Mouse (Mus musculus): Measurements from ENCODE around the gene Iqgap2. TPM values are rescaled to one million over a fixed set of nuclear protein-coding genes. Genes with fewer than 3 reads are reported as not detected.
A peak's percentile ranks its signal among the peaks of the same experiment; 100 is the strongest.

Iqgap2 gene
- 1 to 10 TPM; 2.5 to 4.9 (median 4.0) TPM for total RNA-seq (2022)

DNA sequence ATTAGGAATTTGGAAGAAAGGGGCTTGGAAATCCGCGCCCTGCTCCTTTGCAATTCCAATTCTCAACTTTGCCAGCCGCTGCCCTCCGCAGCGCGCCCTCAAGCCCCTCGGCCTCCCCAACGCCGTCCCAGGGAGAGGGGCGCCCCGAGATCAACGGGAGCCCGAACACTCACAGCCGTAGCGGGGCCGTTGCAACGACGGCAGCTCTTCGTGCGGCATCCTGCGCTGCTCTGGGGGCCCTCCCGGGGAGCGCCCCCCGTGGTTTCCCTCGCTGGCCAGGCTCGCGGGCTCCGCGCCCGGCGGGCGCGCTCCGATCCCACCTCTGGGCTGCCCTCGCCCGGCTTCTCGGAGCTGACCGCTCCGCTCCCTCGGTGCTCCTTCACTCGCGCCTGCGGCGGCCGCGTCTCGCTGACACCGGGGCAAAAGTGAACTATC, at the start of gene Iqgap2:
Gene Iqgap2 (minus strand): TSS at position 432 of the 435 bp plus-strand sequence.
- no peak for DNase-seq (ENCODE audit: low spot score)

DNA sequence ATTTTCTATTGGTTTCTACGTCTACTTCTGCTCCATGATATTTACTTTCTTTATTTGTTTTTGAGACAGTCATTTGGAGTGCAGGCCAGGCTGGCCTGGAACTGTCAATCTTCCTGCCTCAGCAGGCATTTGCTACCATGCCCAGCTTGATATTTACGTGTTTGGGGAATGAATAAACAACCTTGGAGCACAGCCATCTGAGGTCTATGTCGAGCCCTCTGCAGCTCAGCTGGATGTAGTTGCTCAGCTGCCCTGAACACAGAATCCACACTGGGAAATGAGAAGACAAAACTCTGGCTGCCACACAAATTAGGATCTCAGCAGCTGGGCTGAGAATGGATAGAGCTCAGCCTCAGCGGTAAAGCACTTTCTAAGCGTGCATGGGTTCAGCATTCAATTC, 49.1 kb upstream of the Iqgap2 start:
- no peak for DNase-seq (ENCODE audit: low spot score)

DNA sequence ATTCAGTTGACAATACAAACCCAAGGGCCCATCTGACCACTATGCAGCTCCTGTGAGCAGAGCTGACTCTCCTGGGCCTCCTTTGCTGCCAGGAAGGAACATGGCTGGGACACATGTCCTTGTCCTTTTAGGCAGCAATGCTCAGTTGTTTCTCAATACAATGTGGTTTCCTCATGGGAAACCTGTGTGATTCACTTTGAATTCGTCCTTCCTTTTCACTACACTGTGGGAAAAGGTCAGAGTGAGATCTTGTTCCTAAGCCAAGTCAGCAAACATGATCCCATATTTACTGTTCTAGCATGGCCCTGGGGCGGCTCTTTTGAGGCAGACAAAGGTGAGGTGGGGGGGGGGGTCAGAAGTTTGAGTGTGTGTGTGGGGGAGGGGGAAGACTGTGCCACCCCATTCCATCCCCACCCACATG, 32.5 kb upstream of the Iqgap2 start:
- no peak for DNase-seq (ENCODE audit: low spot score)

DNA sequence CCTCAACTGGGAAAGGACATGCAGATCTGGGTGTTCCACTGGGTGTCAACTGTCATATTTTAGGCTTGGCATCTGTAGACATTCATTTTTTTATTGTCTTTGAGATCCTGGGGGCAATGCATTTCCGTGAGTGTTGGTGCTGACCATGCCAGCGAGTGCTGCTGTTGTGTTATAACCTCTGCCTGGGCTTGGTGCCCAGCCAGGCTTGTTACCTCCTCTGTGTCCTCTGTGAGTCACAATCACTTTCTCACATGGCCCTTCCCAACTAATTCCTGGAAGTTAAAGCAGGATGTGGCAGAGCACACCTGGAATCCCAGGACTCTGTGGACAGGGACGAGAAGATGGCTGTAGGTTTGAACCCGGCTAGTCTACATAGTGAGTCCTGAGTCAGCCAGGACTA, 30.9 kb upstream of the Iqgap2 start:
- no peak for DNase-seq (ENCODE audit: low spot score)

DNA sequence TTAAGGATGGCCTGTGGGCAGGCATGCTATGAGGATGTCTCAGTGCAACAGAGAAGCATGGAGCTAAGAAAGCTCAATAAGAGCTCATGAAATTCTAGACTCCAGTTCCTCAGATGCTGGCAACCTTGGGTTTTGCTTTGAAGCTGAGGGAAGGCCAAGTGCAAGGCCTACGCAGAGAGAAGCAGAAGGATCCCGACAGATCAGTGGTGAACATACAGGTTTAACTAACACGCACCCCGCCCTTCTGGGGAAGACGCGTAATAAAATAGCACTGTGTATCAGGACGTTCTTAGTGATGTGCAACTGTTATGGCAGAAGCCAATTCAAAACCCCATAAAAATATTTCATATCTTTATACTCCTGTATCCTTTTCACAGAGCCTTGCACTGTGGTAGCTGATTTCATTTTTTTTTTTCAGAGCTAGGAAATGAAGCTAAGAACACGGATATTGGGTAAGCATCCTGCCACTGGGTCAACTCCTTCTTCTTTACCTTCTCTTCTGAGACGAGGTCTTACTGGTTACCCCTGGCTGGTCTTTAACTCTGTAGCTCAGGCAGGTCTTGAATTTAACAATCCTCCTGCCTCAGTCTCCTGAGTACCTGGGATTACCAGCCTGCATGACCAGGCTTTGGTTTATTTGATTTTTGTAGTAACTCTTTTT, 27.0 kb upstream of the Iqgap2 start:
- no peak for DNase-seq (ENCODE audit: low spot score)

DNA sequence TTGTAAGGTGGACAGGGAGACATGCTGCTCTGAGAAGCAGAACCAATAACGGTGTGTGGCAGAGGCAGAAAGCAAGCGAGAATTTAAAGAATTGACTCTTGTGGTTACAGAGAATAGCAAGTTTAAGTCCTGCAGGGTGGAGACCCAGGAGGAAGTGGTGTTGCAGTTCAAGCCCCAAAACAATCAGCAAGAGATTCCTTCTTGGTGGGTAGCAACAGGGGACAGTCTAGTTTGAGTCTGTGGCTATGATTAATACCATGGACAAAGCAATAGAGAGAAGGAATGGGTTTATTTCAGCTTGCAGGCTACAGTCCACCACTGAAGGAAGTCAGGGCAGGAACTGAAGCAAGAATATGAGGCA, 21.3 kb upstream of the Iqgap2 start:
- DNase-seq (ENCODE audit: low spot score), result no peak

DNA sequence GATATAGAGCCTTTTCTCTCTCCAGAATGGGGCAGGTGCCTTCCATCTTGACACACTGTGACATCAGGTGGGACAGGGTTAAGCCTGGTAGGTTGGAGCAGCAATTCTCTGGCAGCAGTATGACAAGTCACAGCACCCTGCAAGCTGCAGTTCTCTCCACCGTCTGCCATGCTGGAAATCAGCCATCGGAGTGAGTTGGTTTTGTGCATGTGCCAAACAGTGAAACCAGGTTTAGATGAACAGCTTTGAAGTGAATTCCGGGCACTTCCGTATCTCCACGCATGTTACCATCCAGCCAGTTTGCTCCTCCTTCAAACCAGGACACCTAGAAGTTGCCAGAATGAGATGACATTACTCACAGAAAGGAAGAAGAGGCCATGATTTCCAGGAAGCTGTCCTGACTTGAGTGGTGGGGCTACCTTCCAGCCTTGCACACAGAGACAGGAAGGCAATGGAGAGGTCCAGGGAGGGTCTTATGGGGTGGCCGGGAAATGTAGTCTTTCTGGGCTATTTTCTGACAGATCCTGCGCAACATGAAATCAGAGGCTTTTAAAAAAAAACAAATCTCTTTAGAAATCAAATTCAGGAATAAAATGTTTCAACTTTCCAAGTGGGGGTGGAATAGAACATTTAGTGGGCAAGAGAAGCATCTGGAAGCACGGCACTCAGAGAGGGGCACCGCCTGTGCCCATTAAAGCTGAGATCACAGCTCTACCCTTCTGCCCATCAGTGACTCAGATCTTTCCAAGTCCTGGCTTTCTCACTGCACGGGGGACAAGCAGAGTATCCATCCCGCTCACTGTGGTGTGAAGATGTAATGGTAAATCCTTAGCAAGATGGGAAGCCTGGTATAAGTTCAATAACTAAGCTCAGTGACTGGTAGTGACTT, 20.7 kb upstream of the Iqgap2 start:
- no peak for DNase-seq (ENCODE audit: low spot score)

DNA sequence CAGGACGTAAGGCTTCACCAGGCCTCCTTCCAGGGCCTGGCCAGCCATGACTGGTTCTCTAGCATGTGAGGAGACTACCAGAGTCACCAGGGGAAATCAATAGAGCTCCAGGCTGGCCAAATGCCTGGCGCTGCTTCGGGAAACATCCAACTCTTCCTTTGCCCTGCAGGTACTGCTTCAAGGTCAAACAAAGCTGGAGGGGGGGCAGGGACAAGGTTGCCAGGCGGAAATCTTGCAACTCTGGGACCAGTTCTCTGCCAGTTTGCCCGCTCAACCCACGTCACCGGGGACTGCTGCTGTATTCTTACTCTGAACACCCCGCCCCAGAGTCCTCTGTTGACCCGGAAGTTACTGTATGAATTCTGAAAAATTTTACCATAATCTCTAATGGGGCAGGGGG, 18.5 kb upstream of the Iqgap2 start:
- no peak for DNase-seq (ENCODE audit: low spot score)

DNA sequence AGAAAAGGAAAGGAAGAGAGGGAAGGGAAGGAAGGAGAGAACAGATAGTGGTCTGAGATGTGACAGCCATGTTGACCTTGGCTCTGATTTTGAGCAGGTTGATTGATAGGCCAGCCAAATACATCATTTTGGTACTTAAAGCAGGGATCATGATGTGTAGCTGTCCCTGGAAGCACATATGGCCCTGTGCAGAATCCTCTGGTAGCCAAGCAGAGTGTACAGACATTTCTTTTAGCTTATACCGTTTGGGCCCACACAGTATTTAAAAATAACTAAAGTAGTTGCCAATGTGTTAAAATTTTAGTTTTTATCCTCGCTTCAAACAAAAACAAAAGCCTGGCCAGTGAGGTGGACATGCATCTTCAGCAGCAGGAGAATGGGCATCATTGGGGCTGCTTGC, 17.5 kb upstream of the Iqgap2 start:
- DNase-seq (ENCODE audit: low spot score), result no peak

DNA sequence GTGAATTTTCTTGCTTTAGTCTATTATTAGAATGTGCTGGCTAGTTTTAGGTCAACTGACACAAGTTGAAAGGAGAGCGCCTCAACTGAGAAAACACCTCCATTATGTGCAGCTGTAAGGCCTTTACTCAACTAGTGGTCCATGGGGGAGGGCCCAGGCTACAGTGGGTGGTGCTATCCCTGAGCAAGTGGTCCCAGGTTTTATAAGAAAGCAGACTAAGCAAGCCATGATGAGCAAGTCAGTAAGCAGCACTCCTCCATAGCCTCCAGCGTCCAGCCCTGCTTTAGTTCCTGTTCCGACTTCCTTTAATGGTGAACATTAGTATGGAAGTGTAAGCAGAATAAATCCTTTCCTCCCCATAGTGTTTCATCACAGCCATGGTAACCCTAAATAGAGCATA, 11.0 kb upstream of the Iqgap2 start:
- DNase-seq (ENCODE audit: low spot score), result no peak

DNA sequence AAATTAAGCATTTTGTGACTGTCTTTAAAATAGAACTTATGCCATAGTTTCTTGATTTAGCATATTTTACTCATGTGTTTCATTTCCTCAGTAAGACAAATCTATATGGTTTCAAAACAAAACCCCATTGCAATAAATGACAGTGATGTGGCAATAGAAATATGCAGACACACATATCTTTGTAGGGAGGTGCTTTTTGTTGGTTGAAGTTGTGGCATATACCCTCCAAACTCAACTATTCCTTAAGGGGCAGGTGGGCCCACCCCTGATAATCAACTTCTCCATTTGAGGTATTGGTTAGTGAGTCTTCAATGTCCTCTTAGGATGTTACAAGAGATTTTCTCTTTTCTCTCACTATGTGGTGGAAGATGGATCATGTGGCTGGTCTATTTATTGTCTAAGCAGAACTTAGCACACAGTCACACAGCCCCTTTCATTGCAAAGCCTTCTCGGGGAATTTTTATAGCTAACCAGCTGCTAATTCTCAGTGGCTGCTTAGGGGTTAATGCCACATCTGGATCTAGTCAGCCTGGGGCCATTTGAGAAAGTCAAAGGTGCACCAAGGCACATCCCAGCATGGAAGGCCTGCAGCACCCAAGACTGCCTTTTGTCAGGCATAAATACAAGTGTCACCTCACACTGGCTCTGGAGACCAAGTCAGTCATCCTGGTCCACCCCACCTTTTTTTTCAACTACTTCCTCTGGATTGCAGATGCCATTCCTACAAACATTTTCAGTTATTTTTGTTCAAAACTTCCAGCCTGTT, 8.3 kb upstream of the Iqgap2 start:
- no peak for DNase-seq (ENCODE audit: low spot score)

DNA sequence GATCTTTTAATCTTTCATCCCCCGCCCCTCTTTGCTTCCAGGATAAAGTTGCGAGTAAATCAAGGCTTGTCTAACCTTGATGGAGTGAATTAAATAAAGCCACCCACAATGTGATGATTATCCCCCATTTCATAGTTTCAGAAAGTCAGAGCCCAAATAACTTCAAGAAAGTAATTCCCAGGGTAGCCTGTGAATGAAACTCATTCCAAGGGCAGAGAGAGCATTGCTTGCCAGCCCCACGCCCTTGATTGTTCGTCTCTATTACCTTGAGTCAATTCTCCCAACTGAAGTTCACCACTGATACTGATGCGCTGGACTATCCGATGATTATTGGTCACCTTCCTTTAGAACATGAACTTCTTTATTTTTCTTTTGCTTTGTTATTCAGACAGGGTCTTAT, 4.8 kb upstream of the Iqgap2 start:
- no peak for DNase-seq (ENCODE audit: low spot score)

DNA sequence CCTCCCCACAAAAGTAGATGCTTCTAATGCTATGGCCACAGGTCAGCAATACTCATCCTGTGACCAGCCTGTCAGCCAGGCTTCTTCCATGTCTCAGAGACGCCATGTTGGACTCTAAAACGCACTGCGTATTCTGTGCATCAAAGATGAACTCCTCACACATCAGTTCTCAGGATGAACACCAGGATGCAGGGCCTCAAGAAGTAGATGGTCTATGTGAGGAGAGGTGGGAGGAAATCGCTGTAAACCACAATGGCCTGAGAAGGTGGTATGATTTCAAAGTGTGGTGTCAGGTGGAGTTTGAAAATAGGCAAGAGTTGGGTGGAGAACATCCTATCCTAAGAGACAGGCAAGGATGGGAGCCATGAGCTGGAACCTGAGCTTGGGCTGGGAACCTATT, 1.4 kb upstream of the Iqgap2 start:
- no peak for DNase-seq (ENCODE audit: low spot score)

DNA sequence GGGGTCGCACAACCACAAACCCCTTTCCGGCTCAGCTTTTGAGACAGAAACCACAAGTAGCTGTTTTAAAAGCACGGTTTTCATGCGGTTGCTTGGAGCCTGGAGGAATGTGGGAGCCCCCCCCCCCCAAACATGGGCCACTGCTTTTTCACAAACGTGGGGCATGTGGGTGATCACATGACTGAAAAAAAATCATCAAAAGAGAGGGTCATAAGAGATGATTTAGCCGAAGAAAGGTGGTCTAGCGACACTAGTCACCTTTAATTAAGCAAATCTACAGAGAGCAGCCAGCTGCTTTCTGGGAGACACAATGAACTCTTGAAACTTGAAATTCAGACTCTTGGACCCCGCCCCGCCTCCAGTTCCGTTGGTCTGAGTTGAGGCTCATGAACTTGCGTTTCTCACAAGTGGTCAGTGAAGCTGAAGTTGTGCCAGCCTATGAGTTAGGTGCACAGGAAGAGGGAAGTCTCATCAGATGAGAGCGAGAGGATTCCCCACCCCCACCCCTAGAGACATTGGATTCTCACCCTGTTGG, 956 bp upstream of the Iqgap2 start:
- no peak for DNase-seq (ENCODE audit: low spot score)

DNA sequence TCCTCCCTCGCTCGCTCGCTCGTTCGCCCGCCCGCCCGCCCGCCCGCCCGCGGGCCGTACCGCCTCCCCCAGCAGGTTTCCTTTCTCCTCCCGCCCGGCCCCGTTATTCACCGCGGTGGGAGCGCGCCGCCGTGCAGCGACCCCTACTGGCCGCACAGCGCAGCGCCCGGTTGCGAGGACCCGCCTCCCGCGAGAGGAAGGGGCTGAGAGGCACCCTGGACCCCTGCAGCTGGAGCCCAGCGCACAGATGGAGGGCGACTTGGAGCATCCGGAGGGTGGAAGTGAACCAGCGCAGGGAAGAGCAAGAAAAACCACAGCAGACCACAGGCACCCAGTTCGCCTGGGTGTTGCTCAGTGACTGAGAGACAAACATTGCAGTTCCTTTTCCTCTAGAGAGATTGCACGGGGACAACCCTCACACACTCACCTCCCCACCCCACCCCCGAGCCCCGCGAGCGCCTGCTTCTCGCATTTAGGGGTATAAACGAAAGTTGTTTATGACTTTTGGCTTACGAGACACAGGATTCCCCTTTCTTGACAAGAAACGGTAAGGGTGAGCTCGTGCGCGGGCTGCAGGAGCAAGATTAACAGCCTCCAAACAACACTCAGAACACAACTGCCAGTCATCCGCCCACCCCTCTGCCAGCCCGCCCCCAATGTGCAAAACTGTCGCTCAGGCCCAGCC, 346 bp upstream of the Iqgap2 start:
- peak; percentile 57 for DNase-seq (ENCODE audit: low spot score)

DNA sequence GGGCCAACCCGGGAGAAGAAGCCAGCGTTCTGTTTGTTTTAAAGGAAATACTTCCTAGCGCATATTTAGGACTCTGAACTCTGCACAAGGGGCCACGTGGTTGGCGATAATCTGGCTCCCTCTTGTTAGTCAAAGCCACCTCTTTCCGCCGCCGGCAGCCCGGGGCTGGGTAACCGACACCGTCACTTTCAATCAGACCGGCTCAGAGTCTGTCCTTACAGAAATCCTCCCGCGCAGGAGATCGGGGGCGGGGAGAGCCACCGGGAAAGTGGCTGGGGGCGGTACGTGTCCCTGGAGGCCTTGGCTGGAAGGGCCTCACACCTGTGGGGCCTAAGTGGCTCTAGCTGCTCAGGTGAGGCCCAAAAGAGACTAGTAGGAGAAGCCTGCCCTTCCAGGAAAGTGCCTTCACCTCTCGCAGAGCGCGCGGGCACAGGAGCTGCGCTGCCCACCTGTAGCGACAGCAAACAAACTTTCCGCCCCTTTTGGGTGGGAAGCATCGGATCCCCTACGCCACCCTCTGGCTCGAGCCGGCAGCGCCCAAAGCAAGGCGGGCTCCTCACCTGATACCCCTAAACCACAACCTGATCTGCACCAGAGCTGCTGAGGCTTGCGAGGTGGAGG, 761 bp downstream of the Iqgap2 start:
- DNase-seq (ENCODE audit: low spot score), result no peak

DNA sequence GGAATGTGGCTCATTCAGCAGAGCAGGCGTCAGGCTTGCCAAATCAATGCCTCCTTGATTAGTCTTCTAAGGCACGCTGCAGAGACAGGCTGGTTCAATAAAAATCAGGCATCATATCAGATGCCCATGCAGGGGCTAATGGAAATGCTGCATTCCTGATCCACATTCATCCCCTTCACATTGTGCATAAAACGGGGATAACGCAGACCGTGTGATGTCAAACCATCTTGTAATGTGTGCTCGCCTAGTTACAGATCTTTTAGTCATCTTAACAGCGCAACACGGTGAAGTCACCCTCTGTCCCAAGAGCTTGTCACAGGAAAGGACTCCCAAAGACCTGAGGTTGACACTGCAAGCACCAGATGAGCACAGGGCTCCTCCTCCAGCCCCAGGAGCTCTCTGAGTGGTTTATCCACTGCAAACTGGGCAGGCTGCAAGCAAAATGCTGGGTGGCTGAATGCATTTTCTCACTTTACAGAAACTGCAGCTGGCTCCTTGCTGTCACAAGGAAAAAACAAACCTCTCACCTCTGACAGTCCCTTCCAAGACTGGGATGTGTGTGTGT, 1.7 kb downstream of the Iqgap2 start:
- no peak for DNase-seq (ENCODE audit: low spot score)

DNA sequence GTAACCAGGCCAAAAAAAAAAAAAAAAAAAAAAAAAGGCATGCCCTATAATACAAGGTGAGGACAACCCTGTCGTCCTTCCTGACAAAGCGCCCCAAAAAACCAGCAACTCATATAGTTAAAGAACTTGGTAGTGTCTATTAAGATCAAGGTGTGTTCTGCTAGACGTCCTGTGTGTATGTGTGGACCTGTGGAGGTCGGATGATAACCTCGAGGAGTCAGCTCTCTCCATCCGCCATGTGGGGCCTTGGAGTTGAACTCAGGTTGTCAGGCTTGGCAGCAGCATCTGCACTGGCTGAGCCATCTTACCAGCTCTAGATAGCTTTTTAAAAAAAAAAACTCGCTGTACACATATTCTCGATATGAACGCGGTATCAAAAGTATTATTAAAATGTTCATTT, 2.4 kb downstream of the Iqgap2 start:
- DNase-seq (ENCODE audit: low spot score), result no peak

DNA sequence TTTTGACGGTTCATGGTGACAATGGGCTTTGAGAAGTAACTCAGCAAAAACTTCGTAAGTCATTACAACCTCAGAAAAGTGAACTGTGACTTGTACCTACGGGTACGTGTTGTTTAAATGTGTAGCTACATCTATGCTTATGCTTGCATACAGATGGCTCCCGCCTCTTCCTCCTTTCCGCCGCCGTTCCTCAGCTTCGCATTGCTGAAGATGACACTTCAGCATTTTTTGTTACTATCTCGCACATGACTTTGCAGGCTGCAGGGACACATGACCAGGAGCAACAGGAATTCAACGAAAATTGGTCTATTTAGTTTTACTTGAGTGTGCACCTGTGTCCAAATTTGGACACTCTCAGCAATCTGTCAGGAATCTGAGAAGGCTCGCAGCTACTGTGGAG, 3.1 kb downstream of the Iqgap2 start:
- DNase-seq (ENCODE audit: low spot score), result no peak

DNA sequence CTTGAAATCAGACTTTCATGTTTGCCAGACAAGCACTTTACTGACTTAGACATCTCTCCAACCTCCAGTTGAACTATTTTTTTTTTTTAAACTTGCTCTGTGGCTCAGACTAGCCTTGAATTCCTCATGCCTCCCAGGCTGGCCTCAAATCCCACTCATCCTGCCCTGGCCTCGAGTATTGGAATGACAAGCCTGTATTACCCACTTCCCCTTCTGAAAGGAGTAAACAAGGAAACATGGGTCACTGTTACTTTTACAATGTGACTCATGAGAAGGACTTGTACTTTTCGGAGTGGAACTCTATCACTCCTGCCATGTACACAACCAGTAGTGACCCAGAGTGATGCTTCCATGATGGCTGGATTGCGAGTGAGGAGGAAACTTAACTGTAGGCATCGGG, 3.6 kb downstream of the Iqgap2 start:
- DNase-seq (ENCODE audit: low spot score), result no peak

DNA sequence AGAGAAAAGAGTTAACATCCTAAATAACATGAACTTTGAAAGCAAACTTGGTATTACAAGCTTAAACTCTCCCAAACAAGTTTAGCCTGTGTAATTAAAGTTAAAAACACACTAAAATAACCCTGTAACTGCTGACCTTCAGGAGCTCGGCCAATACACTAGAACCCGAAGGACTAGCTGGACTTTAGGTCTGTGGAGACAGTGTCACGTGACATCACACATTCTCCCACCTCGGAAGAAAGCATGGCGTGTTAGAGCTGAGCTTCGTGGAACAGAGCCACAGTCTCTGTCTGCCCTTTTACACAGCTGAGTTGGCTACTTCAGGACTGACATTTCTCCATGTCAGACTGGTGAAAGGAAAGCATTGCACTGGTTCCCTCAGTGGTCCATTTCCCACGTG, 4.3 kb downstream of the Iqgap2 start:
- no peak for DNase-seq (ENCODE audit: low spot score)
